Mouse (Mus musculus): Measurements from ENCODE around the gene Nedd1. TPM values are rescaled to one million over a fixed set of nuclear protein-coding genes. Genes with fewer than 3 reads are reported as not detected.
A peak's percentile ranks its signal among the peaks of the same experiment; 100 is the strongest.

The Nedd1 gene
- 42.5 and 43.6 TPM in 2 replicates for polyA plus RNA-seq (2015; fragmentation: Nextera tagmentation; extraction: Ambion mirVana)

DNA sequence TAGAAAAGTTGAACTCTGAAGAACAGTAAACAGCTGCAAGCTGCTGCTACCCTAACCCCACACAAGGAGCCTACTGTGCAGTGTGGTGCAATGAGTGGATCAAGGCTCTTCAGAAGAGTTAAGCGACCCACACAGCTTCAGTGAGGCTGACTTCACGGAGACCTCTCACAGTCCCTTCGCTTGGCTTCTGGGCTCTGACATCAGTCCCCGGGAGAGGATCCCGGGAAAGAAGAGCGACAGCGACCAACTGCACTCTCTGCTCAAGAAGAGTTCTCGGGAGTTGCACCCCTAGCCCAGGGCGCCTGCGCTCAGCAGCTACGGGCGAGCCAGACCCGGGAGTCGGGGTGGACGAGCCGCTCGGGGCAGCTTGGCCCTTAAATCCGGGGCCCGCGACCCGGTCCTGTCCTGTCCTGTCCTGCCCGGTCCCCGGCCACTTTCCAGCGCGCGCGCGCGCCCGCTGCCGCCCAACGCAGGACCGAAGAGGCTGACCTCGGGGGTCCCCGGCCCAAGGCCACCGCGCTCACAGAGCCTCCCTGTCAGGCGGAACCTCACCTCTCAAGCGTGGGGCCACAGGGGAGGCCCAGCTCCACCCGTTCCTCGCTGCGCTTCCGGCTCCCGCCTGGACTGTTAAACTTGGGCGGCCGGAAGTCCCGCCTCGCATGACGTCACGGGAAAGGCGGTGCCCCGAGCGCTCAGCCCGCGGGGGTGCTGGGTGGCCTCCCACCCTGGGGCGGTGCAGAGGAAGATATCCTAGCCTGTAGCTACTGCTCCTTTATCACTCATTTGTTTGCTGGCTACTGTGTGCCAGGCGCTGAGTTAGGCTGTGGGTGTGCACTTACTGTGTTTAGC is at the start of gene Nedd1:
Gene Nedd1, minus strand, starts transcription at position 650 of the 849 bp plus-strand sequence.
- H3K4me3 ChIP-seq = peak within 1 kb of the TSS; percentile 86
- peak within 1 kb of the TSS; percentile 88 for H3K27ac ChIP-seq
- ATAC-seq (ENCODE audit: low FRiP score, low read depth) = peak; percentile 99
- peak within 1 kb of the TSS; percentile 75 for H3K4me2 ChIP-seq (replicated peaks)
- H3K36me3 ChIP-seq = peaks cover 10% of the 10 kb centered on the region; the same call in 1 of the 2 replicates
- H3K9ac ChIP-seq = peak within 1 kb of the TSS; percentile 91
- H3K9me3 ChIP-seq = 0 out of 2 replicates have a peak, but pooled peaks cover 3% of the 10 kb centered on the region
- WGBS = under 1% methylated on average over 48 of the region's 57 CpGs
- no peaks in the 10 kb centered on the region for H3K27me3 ChIP-seq
- 0 out of 2 replicates have a peak, but pooled peaks cover 5% of the 10 kb centered on the region for H3K4me1 ChIP-seq

DNA sequence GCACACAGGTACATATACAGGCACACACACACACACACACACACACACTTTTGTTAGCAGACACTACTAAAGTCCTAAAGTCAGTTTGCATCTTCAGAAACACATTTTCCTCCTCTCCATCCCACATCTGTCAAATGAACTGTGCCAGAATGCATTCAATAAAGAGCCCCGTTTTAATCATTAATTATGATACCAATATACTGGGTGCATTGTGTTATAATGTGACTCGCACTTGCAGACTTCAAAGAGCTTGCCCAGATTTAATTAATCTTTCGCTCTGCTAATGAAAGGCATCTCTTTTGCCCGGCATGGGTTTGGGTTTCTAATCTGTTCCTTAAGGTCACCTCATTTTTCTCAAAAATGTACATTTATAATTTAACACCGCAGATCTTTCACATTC is 32.1 kb upstream of the Nedd1 start:
- H3K36me3 ChIP-seq = no peaks in the 10 kb centered on the region
- H3K27ac ChIP-seq = no peak overlapping the region
- no peaks in the 10 kb centered on the region for H3K27me3 ChIP-seq
- no peaks in the 10 kb centered on the region for H3K4me1 ChIP-seq
- no peak for ATAC-seq (ENCODE audit: low FRiP score, low read depth)
- H3K4me2 ChIP-seq (replicated peaks) = no peak overlapping the region
- 79% methylated on average over 5 of the region's 5 CpGs for WGBS
- no peak overlapping the region for H3K4me3 ChIP-seq
- no peaks in the 10 kb centered on the region for H3K9me3 ChIP-seq
- no peak overlapping the region for H3K9ac ChIP-seq

DNA sequence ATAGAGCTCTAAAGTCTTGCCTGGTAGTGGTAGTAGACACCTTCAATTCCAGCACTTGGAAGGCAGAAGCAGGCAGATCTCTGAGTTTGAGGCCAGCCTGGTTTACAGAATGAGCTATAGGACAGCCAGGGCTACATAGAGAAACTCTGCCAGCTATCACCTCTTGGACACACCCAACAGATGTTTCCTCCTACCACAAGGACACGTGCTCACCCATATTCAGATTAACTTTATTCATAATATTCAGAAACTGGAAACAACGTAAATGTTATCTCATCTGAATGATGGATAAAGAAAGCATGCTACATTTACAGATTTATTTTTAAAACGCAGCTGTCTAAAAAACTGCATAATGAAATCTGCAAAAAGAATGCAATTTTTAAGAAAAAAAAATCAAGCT is 8.1 kb upstream of the Nedd1 start:
- H3K4me3 ChIP-seq = no peak overlapping the region
- no peak overlapping the region for H3K4me2 ChIP-seq (replicated peaks)
- H3K4me1 ChIP-seq = no peaks in the 10 kb centered on the region
- 0 out of 2 replicates have a peak, but pooled peaks cover under 1% of the 10 kb centered on the region for H3K9me3 ChIP-seq
- H3K27ac ChIP-seq = no peak overlapping the region
- no peaks in the 10 kb centered on the region for H3K36me3 ChIP-seq
- 90% methylated on average over 3 of the region's 3 CpGs for WGBS
- ATAC-seq (ENCODE audit: low FRiP score, low read depth) = no peak
- no peak overlapping the region for H3K9ac ChIP-seq
- no peaks in the 10 kb centered on the region for H3K27me3 ChIP-seq

DNA sequence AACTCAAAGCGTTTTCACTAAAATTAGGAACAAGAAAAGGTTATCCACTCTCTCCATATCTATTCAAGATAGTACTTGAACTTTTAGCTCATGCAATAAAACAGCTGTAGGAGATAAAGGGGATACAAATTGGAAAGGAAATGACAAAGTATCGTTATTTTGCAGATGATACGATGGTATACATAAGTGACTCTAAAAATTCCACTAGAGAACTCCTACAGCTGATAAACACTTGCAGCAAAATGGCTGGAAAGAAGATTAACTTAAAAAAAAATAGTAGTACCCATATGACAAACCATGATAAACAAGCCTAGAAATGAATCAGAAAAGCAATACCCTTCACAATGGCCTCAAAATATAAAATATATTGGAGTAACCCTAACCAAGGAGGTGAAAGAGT is 6.5 kb upstream of the Nedd1 start:
- no peak overlapping the region for H3K4me2 ChIP-seq (replicated peaks)
- H3K9me3 ChIP-seq = 0 out of 2 replicates have a peak, but pooled peaks cover 3% of the 10 kb centered on the region
- no peak overlapping the region for H3K4me3 ChIP-seq
- no peak overlapping the region for H3K27ac ChIP-seq
- H3K36me3 ChIP-seq = no peaks in the 10 kb centered on the region
- no peak overlapping the region for H3K9ac ChIP-seq
- WGBS = 77% methylated on average over 3 of the region's 3 CpGs
- no peaks in the 10 kb centered on the region for H3K4me1 ChIP-seq
- H3K27me3 ChIP-seq = no peaks in the 10 kb centered on the region
- no peak for ATAC-seq (ENCODE audit: low FRiP score, low read depth)

DNA sequence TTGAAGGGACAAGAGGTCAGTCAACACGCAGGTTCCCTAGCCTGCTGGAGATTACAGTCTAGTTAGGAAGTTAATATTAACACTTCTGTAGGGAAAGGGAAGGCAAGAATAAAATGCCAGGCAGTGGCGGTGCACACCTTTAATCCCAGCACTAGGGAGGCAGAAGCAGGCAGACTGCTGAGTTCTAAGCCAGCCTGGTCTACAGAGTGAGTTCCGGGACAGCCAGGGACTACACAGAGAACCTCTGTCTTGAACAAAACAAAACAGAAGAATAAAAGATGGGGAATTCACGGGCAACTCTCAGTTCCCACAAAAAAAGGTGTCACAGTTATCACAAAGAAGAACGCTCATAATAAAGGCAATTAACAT is 384 bp upstream of the Nedd1 start:
- Histone ChIP-seq H3K36me3 (peaks cover 6% of the 10 kb centered on the region; the same call in 1 of the 2 replicates), H3K27ac (peak overlapping the region; percentile 63; the same call in 1 of the 2 replicates), H3K9ac (peak overlapping the region; percentile 91), H3K4me3 (peak overlapping the region; percentile 86), H3K27me3 (no peaks in the 10 kb centered on the region), H3K9me3 (0 out of 2 replicates have a peak, but pooled peaks cover 3% of the 10 kb centered on the region), H3K4me1 (0 out of 2 replicates have a peak, but pooled peaks cover 5% of the 10 kb centered on the region), H3K4me2 (replicated peaks) (peak overlapping the region; percentile 75)
- 39% methylated on average over 5 of the region's 5 CpGs for WGBS
- no peak; the same call in 1 of the 2 replicates for ATAC-seq (ENCODE audit: low FRiP score, low read depth)

DNA sequence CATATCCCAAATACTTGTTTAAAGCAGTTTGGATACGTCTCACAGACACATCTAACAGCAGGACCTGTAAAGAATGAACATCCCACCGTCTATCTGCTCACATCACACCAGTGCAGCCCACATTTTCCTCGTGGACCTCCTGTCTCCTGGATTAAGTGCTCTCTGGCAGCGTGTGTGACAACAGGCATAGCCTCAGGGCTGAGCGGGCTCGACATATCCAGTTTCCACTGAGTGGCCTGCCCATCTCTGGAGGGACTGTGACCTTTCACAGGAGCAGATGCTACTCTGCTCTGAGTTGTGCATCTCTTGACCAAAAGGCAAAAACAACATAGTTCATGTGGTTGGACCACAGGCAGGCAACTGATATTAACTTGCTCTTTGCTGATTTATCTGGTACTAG is 23.2 kb downstream of the Nedd1 start:
- Histone ChIP-seq H3K27ac (no peak overlapping the region), H3K9me3 (no peaks in the 10 kb centered on the region), H3K9ac (no peak overlapping the region), H3K27me3 (no peaks in the 10 kb centered on the region), H3K4me3 (no peak overlapping the region), H3K4me2 (replicated peaks) (no peak overlapping the region), H3K36me3 (peaks cover 58% of the 10 kb centered on the region), H3K4me1 (no peaks in the 10 kb centered on the region)
- ATAC-seq (ENCODE audit: low FRiP score, low read depth) = no peak
- WGBS = 77% methylated on average over 6 of the region's 6 CpGs

DNA sequence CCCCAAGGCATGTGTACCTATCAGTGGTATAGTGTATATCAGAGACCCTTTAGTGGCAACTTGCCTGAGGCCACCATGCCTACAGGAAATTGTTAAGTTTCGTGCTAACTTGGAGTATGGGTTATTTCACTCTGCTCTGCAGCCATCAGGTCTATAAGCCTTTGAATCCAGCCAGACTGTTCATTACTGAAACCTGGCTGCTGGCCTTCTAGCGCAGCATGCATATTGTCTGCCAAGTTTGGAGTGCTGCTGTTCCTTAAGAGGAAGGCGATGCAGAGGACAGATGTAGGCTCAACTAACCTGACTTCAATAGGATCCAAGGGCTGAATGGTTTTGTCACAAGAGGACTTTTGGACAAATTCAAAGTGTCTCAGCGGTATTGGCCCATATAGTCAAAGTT is 47.2 kb downstream of the Nedd1 start:
- Histone ChIP-seq H3K27ac (no peak overlapping the region), H3K27me3 (no peaks in the 10 kb centered on the region), H3K4me3 (no peak overlapping the region), H3K36me3 (no peaks in the 10 kb centered on the region), H3K4me2 (replicated peaks) (no peak overlapping the region), H3K9ac (no peak overlapping the region), H3K9me3 (no peaks in the 10 kb centered on the region), H3K4me1 (no peaks in the 10 kb centered on the region)
- WGBS = 72% methylated on average over 4 of the region's 4 CpGs
- no peak for ATAC-seq (ENCODE audit: low FRiP score, low read depth)

DNA sequence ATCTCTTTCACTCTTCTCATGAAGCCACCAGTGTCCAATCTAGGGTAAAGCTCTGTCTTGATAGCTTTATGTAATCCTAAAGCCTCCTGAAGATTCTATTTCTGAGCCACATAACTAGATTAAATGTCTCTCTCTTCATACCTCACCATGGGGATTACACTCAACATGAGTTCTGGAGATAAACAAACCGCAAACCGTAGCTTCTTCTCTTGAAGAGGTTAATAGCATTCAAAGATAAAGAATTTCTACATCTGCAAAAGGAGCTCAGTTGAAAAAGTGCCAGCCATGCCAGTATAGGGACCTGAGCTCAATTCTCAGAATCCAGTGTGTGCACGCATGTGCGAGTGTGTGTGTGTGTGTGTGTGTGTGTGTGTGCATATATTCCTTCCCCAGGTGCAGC is 50.3 kb downstream of the Nedd1 start:
- no peak overlapping the region for H3K9ac ChIP-seq
- H3K27ac ChIP-seq = no peak overlapping the region
- H3K36me3 ChIP-seq = no peaks in the 10 kb centered on the region
- ATAC-seq (ENCODE audit: low FRiP score, low read depth) = no peak
- H3K4me3 ChIP-seq = no peak overlapping the region
- no peaks in the 10 kb centered on the region for H3K27me3 ChIP-seq
- H3K4me1 ChIP-seq = no peaks in the 10 kb centered on the region
- 93% methylated on average over 4 of the region's 4 CpGs for WGBS
- H3K4me2 ChIP-seq (replicated peaks) = no peak overlapping the region
- no peaks in the 10 kb centered on the region for H3K9me3 ChIP-seq

DNA sequence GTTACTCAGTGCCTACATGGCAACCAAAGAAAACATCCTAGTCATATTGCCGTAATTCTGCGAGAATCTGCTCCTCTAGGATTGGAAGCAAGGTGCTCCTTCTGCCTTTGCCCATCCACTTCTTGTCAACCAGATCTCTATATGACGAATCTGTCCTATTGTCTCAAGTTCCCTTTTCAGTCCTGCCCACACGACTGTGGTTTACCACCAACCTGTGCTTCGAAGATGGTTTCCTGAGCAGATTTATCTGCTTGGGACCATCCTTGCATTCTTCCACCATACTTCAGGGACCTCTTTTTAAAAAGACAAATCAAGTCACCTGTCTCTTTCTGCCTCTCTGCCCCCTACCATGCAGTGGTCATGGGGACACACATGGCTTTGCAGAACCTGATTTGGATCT is 56.9 kb downstream of the Nedd1 start:
- no peak overlapping the region for H3K4me3 ChIP-seq
- no peak overlapping the region for H3K27ac ChIP-seq
- no peaks in the 10 kb centered on the region for H3K27me3 ChIP-seq
- no peak overlapping the region for H3K9ac ChIP-seq
- H3K4me2 ChIP-seq (replicated peaks) = no peak overlapping the region
- no peak for ATAC-seq (ENCODE audit: low FRiP score, low read depth)
- H3K4me1 ChIP-seq = no peaks in the 10 kb centered on the region
- 89% methylated on average over 5 of the region's 5 CpGs for WGBS
- no peaks in the 10 kb centered on the region for H3K9me3 ChIP-seq
- no peaks in the 10 kb centered on the region for H3K36me3 ChIP-seq

DNA sequence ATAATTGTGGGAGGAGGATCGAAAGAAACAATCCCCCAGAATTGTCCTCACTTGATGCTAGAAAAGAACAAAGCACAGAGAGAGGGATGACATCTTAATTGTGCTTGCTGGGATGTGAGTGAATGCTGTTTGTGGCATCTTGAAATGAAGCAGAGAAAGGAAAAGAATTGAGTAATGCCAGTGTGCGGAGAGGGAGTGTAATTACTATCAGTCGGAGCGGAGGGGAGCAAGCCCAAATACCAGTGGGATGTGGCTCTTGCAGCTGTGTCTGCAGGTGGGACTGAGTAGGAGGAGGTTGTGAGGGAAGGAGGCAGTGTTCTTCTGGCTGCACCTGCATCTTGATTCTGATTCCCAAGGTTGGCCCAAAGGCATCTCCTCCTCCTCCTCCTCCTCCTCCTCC is 69.0 kb downstream of the Nedd1 start:
- Histone ChIP-seq H3K36me3 (no peaks in the 10 kb centered on the region), H3K4me2 (replicated peaks) (no peak overlapping the region), H3K27me3 (0 out of 2 replicates have a peak, but pooled peaks cover 2% of the 10 kb centered on the region), H3K4me3 (no peak overlapping the region), H3K27ac (no peak overlapping the region), H3K9me3 (no peaks in the 10 kb centered on the region), H3K9ac (no peak overlapping the region), H3K4me1 (0 out of 2 replicates have a peak, but pooled peaks cover 7% of the 10 kb centered on the region)
- ATAC-seq (ENCODE audit: low FRiP score, low read depth) = no peak
- 66% methylated on average over 4 of the region's 4 CpGs for WGBS

DNA sequence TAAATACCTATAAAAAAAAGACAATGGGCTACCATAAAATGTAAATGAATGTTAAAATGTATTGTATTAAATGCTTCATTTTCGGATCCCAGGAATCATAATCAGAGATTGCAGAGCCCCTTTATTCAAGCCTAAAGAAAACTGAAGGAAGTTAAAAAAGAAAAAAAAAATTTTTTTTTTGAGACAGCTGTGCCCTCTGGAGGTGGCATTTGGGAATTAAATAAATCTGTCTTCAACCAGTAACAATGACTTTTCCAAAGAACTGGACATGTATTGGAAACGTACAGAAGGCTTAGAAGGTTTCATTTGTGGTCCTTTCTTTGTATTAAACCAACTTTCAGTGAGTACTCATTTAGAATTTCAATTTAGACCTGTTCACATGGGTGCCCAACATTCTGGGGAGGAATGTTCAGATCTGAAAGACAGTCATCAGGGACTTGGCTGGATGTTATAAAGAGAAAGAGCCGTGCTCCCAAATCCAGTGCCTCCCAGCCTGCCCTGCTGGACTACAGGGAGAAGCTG is 69.8 kb downstream of the Nedd1 start:
- no peaks in the 10 kb centered on the region for H3K9me3 ChIP-seq
- no peak overlapping the region for H3K27ac ChIP-seq
- H3K27me3 ChIP-seq = 0 out of 2 replicates have a peak, but pooled peaks cover 2% of the 10 kb centered on the region
- no peaks in the 10 kb centered on the region for H3K36me3 ChIP-seq
- H3K9ac ChIP-seq = no peak overlapping the region
- no peak overlapping the region for H3K4me3 ChIP-seq
- H3K4me2 ChIP-seq (replicated peaks) = no peak overlapping the region
- WGBS = 31% methylated on average over 3 of the region's 3 CpGs
- 0 out of 2 replicates have a peak, but pooled peaks cover 7% of the 10 kb centered on the region for H3K4me1 ChIP-seq
- no peak for ATAC-seq (ENCODE audit: low FRiP score, low read depth)

DNA sequence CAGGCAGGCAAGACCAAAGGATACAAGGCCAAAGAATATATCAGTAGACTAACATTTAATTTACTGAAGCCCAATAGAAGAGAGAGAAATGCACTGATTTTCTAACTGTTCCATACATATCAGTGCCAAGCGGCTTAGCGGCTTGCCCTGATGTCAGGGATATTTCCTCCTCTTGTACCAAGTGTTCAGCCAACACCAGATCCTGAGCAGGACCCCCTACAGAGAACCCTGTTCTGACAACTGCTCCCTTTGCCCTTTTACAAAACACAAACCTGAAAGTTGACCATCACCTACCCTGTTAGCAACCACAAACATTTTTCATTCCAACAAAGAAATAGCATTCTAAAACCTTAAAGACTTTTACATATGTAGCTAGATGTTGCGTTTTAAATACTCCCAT is 71.0 kb downstream of the Nedd1 start:
- no peak for ATAC-seq (ENCODE audit: low FRiP score, low read depth)
- 0 out of 2 replicates have a peak, but pooled peaks cover 7% of the 10 kb centered on the region for H3K4me1 ChIP-seq
- 83% methylated on average over 3 of the region's 3 CpGs for WGBS

More for the DNA sequence above, 71.0 kb downstream of the Nedd1 start:
- no peaks in the 10 kb centered on the region for H3K36me3 ChIP-seq
- H3K9me3 ChIP-seq = no peaks in the 10 kb centered on the region
- no peak overlapping the region for H3K9ac ChIP-seq
- H3K27me3 ChIP-seq = 0 out of 2 replicates have a peak, but pooled peaks cover 2% of the 10 kb centered on the region
- H3K4me3 ChIP-seq = no peak overlapping the region
- no peak overlapping the region for H3K27ac ChIP-seq
- no peak overlapping the region for H3K4me2 ChIP-seq (replicated peaks)
